Mouse (Mus musculus) heart, adult 8-10 months (tissue): ENCODE data around the gene BC030867. TPM values are rescaled to one million over a fixed set of nuclear protein-coding genes. Genes with fewer than 3 reads are reported as not detected.

ENCODE experiments used
- DNase-seq: peaks from one replicate; pipeline ENCODE4 v3.0.0; 2022; ENCODE audit warnings: low spot score
- total RNA-seq, 4 experiments: library from RNA; stranded (reverse); gene quantifications; 2 replicates each; pipeline ENCODE4 v1.2.4; 2022

Gene BC030867
- total RNA-seq, result under 1 TPM; 0.12 to 0.23 (median 0.18) TPM

DNA sequence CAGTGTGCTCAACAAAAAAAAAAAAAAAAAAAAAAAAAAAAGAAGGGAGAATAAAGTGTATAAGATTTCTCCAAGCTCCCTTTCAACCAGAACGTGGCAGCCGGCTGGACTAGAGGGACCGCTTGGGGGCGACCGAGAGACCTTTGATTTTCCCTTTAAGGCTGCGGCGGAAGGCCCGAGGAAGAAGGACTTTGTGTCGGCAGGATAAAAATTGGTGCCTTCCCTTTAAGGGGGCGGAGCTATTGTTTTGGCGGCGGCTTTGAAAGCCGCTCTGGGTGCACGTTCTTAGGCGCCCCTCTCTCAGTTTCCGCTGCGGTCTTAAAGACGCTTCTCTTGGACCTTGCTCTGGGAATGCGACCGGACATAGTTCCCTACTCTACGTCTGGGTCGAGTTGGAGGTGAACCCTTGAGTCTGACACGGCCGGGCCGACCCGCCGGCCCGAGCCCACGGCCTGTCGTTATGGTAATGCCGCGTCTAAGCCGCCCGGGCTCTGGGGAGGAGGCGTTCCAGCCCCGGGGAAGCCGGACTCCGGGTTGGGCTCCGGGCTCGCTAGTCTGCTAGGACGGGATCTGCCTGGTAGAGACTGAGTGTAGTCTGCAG lies at the start of gene BC030867:
TSS of gene BC030867 (plus strand) at position 253 of the 601 bp plus-strand sequence.
- DNase-seq, result peak; percentile 94

DNA sequence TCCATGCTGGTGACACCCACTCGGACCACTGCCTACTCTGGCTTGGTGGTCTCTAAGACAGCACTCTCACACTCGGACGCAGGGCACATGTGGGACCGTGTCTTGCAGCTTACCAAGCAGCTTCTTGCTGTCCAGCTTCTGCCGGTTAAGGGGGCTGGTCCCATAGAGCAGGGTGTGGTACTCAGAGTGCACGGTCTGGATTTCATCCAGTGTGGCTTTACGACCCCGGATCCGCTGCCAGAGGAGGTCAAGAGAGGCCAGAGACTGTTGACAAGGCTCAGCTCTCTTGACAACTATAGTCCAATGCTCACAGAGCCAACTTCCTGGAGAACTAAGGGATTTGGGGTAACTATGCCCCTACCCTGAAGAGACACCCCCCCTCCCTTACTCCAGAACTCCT lies 48.8 kb upstream of the BC030867 start:
- no peak for DNase-seq

DNA sequence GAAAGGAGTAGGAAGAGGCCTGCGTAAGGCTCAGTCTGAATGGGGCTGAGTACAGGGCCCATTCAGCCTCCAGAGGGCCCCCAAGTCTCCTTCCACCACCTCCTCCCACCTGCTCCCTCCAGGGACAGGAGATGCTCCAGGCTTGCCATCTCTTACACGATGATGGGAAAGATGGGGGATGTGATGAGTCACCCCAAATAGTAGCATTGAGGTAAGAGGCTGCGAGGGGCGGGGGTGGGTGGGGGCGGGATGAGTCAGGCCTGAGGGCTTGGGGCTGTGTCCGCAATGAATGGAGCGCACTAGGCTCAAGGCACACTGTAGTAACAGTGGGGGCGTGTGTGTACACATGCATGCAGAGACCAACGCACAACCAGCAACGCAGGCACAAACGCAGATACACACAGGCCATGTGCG lies 47.3 kb upstream of the BC030867 start:
- no peak for DNase-seq

DNA sequence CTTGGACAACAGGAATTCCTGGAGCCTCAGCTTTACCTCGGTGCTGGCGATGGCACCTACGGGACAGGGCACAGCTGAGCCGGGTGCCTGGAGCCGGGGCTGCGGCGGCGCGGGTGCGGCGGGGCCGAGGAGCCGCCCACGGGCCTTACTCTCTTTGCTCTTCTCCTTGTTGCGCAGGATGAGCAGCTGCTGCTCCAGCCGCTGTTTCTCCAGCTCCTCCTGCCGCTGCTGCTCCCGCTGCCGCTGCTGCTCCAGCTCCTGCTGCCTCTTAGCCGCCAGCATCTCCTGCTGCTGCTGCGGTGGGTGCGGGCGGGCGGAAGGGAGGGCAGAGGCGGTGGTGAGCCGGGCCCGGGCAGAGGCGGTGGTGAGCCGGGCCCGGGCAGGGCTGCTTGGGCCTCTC lies 42.2 kb upstream of the BC030867 start:
- DNase-seq, result no peak

DNA sequence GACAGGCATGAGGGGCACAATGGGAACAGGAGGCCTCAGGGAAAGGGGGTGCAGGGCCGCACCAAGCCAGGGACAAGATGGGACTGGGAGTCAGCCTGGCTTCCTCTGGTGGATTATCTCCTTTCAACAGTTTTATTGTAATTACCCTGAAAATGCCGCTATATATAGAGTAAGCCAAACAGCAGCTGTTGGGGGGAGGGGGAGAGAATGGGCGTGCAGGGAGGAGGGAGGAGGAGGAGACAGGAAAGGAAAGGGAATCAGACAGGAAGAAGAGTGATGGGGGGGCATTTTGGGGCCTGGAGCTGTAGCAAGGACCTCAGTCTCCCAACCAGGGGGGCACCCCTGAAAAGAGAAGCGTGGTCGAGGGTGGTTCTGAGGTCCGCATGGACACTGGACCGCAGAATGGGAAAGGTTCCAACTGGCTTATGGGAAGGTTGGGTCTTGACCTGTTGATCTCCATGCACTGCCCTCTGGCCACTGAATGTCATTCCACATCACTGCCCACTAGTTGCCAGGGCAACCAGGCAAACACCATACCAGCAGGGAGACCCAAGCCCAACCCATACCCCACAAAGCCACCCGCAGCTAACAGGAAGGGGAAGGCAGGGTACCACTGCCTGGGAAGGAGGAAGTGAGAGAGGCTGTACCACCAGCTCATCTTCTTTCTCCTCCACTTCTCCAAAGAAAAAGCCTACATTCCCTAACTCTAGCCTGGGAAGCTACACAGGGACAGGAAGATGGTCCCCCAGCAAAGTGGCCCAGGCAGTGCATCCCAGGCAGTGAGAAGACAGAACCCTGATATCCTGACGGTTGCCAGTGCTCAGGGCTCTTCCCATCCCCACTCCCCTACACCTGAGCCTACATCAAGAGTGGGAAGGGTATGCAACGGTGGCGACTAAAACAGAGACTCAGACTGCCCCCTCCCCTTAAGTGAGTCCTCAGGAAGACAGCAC lies 40.6 kb upstream of the BC030867 start:
- DNase-seq, result no peak

DNA sequence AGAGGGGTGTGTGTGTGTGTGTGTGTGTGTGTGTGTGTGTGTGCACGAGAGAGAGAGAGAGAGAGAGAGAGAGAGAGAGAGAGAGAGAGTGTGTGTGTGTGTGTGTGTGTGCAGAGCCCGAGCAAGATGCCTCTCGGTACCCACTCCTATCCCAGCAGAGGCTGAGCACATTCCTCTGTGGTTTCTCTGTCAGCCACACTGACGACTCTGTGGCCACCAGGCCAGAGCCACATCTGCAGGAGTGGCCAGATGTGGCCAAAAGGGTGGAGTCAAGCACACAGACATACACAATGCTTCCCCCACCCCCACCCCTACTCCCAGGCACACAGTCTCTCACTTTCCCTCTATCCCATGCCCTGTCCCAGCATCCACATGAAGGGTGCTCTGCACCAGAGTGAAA lies 39.8 kb upstream of the BC030867 start:
- no peak for DNase-seq

DNA sequence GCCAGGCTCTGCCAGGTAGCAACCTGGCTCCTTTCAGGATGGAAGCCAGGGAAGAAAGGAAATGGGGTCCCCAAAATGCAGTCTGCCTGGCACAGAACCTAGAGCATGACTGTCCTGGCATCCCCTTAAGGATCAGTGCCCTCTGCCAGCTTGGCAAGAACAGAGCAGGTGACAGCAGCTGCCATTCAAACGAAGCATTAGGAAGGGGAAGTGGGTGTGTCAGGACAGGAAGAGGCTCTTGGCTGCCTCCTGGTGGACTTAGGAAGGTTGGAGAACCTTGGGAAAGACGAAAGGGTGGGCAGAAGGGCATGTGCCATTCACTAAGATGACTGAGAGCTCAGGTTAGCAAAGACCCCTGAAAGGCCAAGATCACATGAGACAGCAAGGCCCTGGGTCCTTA lies 38.9 kb upstream of the BC030867 start:
- DNase-seq, result no peak

DNA sequence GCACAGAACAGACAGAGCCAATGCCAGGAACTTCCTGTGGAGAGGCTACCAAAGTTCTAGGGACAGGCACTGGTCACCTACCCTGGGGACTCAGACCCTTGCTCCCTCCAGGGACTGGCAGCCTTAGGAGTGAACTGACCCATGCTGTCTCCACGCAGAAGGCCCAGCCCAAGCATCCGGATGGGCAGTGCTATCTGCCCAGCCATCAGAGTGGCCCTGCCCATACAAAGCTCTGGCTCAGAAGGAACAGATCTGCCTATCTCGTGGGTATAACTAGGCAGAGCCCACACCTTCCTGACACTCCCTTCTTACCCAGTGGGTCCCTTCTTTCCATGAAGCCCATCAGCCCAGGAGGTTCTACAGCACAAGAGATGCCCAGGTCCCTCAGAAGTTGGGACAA lies 38.5 kb upstream of the BC030867 start:
- DNase-seq, result no peak

DNA sequence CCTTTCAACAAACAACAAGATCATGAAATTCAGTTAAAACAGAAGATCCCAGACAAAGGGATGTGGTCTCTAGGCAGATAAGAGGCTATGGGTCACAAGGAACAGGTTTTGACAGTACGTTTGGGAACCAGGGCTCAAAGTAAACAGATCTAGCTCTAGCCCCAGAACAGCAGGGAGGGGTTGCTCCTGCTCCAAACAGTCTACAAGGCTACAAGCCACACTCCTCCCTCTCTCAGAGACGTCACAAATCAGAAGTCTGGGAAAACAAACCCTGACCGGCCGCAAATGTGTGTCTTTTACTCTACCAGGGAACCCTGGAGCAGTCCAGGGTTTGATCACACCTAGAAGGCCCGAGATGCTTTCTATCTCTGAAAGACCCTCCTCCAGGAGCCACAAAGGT lies 37.7 kb upstream of the BC030867 start:
- DNase-seq, result no peak

DNA sequence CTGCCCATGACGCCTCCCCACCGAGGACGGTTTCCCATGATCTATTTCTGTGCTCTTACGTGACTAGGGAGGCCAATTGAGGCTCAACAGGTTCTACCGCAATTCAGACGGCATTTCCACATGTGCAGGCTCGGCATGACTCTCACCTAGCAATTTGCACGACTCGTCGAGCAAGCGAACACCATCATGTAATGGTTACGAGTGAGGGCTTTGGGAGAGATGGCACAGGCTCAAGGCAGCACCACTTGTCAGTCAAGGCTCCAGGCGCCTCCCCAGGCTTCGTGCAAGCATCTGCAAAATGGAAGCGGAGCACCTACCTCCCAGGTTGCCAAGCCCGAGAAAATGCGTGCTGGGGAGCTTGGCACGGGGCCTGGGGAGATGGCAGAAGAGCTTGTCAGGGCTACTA lies 36.7 kb upstream of the BC030867 start:
- DNase-seq, result no peak

DNA sequence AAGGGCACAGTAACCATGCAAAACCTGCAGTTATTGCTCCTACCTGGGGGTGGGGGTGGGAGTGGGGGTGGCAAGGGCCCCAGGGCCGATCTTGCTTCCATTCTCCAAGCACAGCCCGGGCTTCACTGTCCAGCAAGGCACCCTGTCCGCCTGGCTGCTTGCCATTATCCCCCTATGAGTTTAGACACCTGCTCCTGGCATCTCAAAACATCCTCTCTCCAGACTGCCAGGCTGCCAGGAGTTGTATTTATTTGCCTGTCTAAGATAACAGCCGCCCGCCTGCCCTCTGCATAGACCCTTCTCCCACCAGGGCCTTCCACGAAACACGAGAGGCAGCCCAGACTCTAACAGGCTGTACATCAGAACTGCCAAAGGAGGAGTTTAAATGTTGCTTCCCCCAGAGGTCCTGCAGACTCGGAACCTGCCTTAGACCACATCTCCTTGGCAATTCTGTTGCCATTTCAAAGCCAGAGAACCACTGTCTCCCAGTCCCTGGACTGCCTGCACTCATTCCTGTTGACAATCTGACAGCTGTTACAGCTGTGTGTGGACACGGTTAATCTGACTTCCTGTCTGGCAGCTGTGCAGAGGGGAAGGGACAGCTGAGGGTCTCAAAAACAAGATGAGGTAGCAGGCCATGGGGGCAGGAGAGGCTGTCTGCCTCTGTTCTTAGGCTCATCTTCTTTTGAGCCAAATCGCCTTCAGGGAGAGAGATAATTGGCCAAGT lies 34.1 kb upstream of the BC030867 start:
- no peak for DNase-seq

DNA sequence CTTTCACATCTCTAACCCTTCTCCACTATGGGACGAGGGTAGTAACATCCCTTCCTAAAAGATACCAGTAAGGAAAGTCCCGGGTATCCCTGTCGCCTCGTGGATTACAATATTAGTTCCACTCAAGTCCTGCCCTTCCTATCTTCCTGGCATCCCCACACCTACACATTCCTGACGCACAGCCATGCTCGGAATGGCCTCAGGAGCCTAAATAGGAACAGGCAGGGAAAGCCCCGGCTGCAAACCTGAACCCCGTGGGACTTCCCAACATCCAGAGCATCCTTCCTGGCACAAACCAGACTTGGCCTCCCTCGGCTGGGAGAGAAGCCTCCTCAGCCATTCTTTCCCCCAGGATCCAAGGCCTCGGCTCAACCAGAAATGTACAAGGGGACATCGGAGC lies 33.2 kb upstream of the BC030867 start:
- DNase-seq, result no peak

DNA sequence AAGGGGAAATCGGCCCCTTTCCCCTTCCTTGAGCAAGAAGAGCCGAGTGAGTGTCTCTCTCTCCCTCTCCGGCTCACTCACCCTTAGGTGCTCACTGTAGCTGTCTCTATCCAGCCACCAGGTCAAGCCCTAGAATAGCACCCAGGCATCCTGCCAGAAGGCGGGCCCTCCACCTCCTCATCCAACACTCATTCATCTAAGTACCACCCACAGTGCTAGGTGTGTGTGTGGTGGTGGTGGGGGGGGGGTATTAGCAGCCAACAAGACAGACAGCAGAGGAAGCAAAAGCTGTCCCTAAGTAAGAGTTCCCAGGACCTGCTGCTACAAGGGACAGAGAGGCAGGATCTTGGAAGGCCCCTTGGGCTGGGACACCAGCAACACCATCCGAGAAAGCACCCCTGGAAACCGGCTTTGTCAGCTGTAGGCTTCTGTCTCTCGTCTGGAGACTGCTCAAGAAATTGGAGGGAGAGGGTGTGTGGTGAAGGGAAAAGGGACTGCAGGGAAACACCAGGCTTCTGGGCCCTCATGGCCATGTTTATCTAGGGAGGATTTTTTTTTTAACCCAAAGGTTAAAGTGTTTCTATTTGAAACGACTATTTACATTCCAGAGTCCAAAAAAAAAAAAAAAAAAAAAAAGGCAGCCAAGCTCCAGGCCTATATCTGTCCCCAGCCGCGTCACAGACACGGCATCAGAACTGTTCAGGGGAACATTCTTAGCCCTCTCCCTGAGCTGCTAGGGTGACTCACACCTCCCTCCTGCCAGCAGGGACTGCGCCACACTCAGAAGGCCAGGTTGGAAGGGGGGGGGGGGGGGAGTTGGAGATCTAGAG lies 32.4 kb upstream of the BC030867 start:
- DNase-seq, result no peak

DNA sequence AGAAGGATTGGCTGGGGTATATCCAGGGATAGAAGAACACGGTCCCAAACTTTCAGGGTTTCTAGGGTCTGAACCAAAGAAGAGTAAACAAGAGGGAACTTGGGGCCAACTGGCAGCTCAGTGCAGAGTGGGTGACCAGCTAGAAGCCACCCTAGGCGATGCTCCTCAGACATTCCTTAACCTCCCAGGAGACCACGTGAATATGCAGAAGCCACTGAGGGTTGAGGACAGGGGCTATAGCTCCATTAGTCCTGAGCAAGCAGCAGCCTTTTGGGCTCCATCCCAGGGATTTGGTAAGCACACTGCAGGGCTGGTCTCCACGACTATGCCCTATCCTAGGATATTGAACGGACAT lies 31.8 kb upstream of the BC030867 start:
- DNase-seq, result no peak

DNA sequence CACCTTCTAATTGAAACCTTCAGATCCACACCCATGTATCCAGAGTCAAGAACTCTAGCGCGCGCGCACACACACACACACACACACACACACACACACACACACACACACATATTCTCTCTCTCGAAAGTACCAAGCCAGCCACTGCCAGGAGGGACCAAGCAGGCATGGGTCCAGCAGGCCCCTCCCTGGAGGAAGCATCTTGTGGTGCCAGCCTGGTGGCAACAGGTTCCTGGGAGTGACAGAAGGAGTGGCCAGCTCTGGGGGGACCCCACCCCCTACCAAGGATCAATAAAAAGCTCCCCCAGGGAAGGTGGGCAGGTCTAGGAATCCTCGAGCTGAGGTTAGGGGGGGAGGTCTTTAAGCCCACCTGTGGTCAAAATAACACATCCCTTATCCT lies 31.3 kb upstream of the BC030867 start:
- DNase-seq, result no peak

DNA sequence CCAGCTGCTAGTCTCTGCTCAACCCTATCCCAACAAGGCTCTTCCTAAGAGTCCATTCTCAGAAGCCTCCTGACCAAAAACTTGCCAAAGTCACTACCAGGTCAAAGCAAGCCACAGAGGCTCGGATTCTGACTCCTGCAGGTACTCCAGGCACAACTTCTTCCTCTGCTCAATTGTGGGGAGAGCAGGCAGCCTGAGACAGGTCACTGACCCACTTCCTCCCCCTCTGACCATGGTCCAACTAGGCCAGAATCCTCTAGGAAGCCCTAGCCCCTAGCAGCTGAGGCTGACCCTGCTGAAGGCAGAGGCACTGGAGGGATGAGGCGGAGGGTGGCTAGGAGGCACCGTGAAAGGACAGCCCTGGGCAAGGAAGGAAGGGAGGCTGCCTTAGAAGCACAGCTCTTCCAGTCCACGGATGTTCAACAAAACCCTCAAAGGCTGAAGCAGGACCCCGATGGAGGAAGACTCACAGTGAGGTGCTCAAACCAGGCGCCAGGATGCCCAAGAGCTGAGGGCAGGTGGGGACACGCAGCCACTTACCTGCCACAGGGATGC lies 30.7 kb upstream of the BC030867 start:
- no peak for DNase-seq

DNA sequence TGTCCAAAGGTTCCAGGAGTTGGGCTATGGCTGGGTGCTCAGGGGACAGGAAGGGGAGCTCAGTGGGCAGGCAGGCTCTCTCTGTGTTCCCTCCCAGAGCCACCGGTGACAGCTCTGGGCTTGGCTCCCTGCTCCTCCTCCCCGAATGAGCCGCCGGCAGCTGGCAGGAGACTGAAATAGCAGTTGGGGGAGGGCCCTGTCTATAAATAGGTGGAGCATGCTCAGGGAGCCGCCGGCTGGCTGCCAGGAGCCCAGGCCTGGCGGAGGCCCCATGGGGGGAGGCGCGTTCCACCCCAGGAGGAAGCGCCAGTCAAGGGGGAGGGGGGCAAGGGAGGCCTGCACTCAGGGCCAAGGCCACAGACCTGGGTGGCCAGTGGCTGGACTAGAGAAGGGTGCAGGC lies 29.9 kb upstream of the BC030867 start:
- DNase-seq, result peak; percentile 97

DNA sequence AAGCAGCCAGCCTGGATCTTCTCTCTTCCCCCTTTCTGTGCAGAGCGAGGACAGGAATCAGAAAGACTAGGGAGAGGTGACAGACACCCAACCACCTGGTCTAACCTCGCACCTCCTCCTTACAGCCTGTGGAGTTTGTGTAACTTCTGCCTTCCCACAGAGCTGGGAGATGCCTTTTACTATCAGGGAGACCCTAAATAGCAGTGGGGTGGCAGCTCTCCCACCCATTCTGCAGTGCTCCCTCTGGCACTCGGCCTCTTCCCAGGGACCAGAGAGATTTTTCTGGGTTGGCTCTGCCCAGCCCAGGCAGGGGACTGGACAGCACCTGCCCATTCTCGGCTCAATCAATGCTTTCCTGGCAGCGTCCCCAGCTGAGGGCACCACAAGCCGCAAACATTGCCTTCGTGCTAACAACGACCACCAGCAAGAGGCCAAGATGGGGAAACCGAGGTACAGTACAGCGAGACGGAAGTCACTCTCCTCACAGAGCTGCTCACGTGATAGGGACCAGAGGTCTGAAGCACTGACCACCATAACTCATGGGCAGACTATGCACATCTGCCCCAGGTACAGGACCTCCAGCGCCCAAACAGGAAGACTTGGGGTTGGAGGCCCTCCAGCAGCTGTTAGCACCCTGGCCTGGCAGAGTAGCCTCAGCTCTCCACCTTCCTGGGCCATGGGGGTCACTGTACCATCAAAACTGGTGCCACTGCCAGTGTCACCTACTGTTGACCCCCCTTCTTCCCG lies 29.3 kb upstream of the BC030867 start:
- DNase-seq, result no peak

DNA sequence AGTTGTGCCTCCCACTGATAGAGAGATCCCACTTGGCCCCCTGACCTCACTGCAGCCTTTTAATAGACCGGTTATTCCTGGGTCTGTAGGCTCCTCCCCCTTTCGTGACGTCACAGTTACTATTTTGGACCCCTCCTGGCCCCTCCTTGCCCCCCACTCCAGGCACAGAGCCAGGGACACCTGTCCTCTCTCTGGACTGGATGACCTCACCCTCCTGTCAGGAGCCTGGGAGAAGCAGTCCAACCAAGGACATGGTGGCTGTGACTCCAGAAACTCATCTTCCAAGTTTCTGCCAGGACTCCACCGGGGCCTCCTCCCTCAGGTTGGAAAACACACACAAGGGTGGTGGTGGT lies 28.7 kb upstream of the BC030867 start:
- DNase-seq, result peak; percentile 85

DNA sequence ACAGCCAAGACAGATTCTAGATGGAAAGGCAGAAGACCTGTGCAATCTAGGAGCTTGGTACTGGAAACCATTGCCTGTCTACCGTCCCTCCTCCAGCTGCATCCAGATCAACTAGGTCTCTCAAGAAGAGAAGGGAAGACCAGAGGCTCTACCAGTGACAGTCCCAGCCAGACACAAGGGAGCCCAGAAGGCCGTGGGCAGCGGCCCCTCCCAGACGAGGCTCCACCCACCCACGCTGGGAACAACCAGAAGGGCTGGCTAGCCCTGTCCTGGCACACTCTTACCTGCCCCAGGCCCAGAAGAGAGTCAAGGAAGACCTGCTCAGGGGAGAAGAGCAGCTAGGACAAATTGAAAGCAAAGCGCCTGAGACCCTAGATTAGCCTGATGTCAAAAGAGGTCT lies 28.2 kb upstream of the BC030867 start:
- DNase-seq, result no peak
